Mouse (Mus musculus) MEL (cell line): Measurements from ENCODE around the gene Mob4.

ENCODE experiments used
- CHD1 ChIP-seq: IDR thresholded peaks from 2 replicates; pipeline ENCODE4 v1.6.1; 2012; ENCODE audit warnings: low read depth, mild to moderate bottlenecking, inconsistent platforms, low read length, improper control_type of control experiment
- CTCF ChIP-seq, 3 experiments: IDR thresholded peaks in 2 of 3; conservative IDR thresholded peaks in 1 of 3; 2 replicates each; pipeline ENCODE4 v1.5.1; 2011 to 2012; ENCODE audit warnings: low read length in 3 of 3, low read depth in 2 of 3, mild to moderate bottlenecking in 2 of 3, improper control_type of control experiment in 1 of 3, inconsistent platforms in 1 of 3, mixed read lengths in 1 of 3, moderate library complexity in 1 of 3; ENCODE audit not compliant: control insufficient read depth in 1 of 3, insufficient read depth in 1 of 3, poor library complexity in 1 of 3, severe bottlenecking in 1 of 3
- E2F4 ChIP-seq: IDR thresholded peaks from 2 replicates; pipeline ENCODE4 v1.6.1; 2011; ENCODE audit warnings: low read depth, low read length, improper control_type of control experiment, borderline replicate concordance
- GABPA ChIP-seq: IDR thresholded peaks from 2 replicates; pipeline ENCODE4 v1.6.1; 2012; ENCODE audit warnings: low read depth, mild to moderate bottlenecking, inconsistent platforms, low read length, improper control_type of control experiment, moderate library complexity
- NELFE ChIP-seq: IDR thresholded peaks from 2 replicates; pipeline ENCODE4 v1.6.1; 2011; ENCODE audit warnings: low read depth, low read length, improper control_type of control experiment
- RAD21 ChIP-seq: IDR thresholded peaks from 2 replicates; pipeline ENCODE4 v1.6.1; 2011; ENCODE audit warnings: mild to moderate bottlenecking, low read depth, low read length, improper control_type of control experiment
- RCOR1 ChIP-seq: IDR thresholded peaks from 2 replicates; pipeline ENCODE4 v1.6.1; 2012; ENCODE audit warnings: low read depth, mild to moderate bottlenecking, inconsistent platforms, low read length, improper control_type of control experiment
- SMC3 ChIP-seq: IDR thresholded peaks from 2 replicates; pipeline ENCODE4 v1.6.1; 2011; ENCODE audit warnings: low read depth, low read length, improper control_type of control experiment
- USF1 ChIP-seq: IDR thresholded peaks from 2 replicates; pipeline ENCODE4 v1.6.1; 2014; ENCODE audit warnings: low read depth, mild to moderate bottlenecking, inconsistent platforms, low read length, improper control_type of control experiment, moderate library complexity
- ZC3H11A ChIP-seq: IDR thresholded peaks from 2 replicates; pipeline ENCODE4 v1.6.1; 2012; ENCODE audit warnings: low read depth, mild to moderate bottlenecking, inconsistent platforms, low read length, improper control_type of control experiment
- ZKSCAN1 ChIP-seq: IDR thresholded peaks from 2 replicates; pipeline ENCODE4 v1.6.1; 2012; ENCODE audit warnings: low read depth, mild to moderate bottlenecking, inconsistent platforms, low read length, improper control_type of control experiment, moderate library complexity

DNA sequence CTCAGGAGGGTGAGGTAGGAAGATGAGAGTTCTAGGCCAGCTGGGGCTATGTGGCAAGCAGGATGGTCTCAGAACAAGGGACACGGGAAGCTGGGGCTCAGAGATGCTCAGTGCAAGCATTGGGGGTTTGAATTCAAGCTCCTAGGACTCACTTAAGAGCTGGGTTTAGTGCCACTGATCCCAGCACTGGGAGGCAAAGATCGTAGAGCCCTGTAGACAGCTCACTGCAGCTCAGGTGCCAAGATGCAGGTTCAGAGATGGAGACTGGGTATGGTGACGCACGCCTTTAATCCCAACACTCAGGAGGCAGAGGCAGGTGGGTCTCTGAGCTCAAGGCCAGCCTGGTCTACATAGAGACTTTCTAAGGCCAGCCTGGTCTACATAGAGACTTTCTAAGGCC, 26.3 kb downstream of the Mob4 start:
- TF ChIP-seq CTCF (IDR thresholded peaks at IDR 0.05 in 2 of 3, conservative IDR thresholded peaks at IDR 0.05 in 1 of 3; ENCODE audit: control insufficient read depth in 1 of 3, insufficient read depth in 1 of 3, low read depth in 2 of 3, low read length in 3 of 3, poor library complexity in 1 of 3, severe bottlenecking in 1 of 3) (no peak), ZC3H11A (no peak), CHD1 (no peak), NELFE (no peak), RAD21 (no peak), ZKSCAN1 (no peak), GABPA (no peak), RCOR1 (no peak), USF1 (no peak), SMC3 (no peak), E2F4 (no peak)
